Mouse (Mus musculus) stomach, postnatal 0 days (tissue): Measurements from ENCODE around the gene Sdf2l1.

Source experiments
- CTCF ChIP-seq: IDR thresholded peaks from 2 replicates; pipeline ENCODE4 v1.5.1; 2016; ENCODE audit warnings: antibody characterized with exemption, low read depth, mild to moderate bottlenecking, moderate library complexity
- EP300 ChIP-seq: optimal IDR thresholded peaks from 2 replicates; pipeline ENCODE3; 2016; ENCODE audit warnings: antibody characterized with exemption

DNA sequence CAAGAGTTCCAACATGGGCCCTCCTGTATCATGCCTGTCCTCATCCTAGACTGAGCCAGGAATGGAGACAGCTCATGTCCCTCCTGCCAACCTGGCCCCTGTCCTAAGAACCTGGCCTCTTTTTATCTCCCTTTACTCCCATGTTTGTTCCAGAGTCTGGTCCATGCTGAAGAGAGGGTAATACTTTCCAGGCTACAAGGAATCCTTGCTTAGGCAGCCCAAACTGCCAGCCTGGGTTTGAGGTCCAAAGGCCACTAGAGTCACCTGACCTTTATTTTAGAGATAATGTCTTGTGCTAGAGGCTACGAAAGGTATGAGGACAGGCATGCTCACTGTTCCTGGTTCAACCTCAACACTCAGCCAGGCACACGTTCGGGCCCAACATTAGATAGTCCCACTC is 35.2 kb downstream of the Sdf2l1 start:
- TF ChIP-seq EP300 (no peak), CTCF (no peak)
